Comparison of ENCODE assay signal across 8 mouse cellular contexts in genomic region chr5:38366650-38367470, GRCm38 (mm10). TPM values are rescaled to one million over a fixed set of nuclear protein-coding genes. Genes with fewer than 3 reads are reported as not detected.
DNase-seq lines count a peak whose midpoint lies in the region; ATAC-seq and TF ChIP-seq lines count a peak whose summit lies in the region.

No protein-coding gene starts in this region.

- TF ChIP-seq EP300 in lung, postnatal 0 days (IDR thresholded peaks at IDR 0.05): no peak

- WGBS in embryonic facial prominence, embryonic 14.5 days: 9% methylated on average over 17 of the region's 18 CpGs
- WGBS in heart, embryonic 14.5 days: 6% methylated on average over 18 of the region's 18 CpGs
- 12% methylated on average over 18 of the region's 18 CpGs for WGBS in kidney, embryonic 15.5 days
- WGBS in lung, postnatal 0 days: 14% methylated on average over 18 of the region's 18 CpGs

- H3K27me3 ChIP-seq in embryonic facial prominence, embryonic 14.5 days (replicated peaks; ENCODE audit: control insufficient read depth, insufficient read depth, low read length): no peaks in the 10 kb centered on the region
- H3K27me3 ChIP-seq in heart, embryonic 14.5 days (ENCODE audit: control insufficient read depth, insufficient read depth, low read length): no peaks in the 10 kb centered on the region
- no peaks in the 10 kb centered on the region for H3K27me3 ChIP-seq in kidney, embryonic 15.5 days
- H3K27me3 ChIP-seq in lung, postnatal 0 days (replicated peaks; ENCODE audit: insufficient read depth, low read length): no peaks in the 10 kb centered on the region

- H3K27ac ChIP-seq in embryonic facial prominence, embryonic 14.5 days (replicated peaks; ENCODE audit: low read depth, low read length): no peak overlapping the region; the same call in 1 of the 2 replicates
- peak overlapping the region; percentile 19 to 43; a peak in 1 of 4 replicates for H3K27ac ChIP-seq in heart, embryonic 14.5 days (replicated peaks in 1 of 2; ENCODE audit: control insufficient read depth in 1 of 2, insufficient read depth in 1 of 2, low read depth in 2 of 2, low read length in 2 of 2)
- peak overlapping the region; percentile 66 for H3K27ac ChIP-seq in kidney, embryonic 15.5 days
- no peak overlapping the region for H3K27ac ChIP-seq in lung, postnatal 0 days (ENCODE audit: low read length)

- peak overlapping the region; percentile 50 for H3K4me2 ChIP-seq in embryonic facial prominence, embryonic 14.5 days (ENCODE audit: low read depth, low read length)
- H3K4me2 ChIP-seq in heart, embryonic 14.5 days (ENCODE audit: low read length): peak overlapping the region; percentile 77
- peak overlapping the region; percentile 68 for H3K4me2 ChIP-seq in kidney, embryonic 15.5 days
- peak overlapping the region; percentile 52 for H3K4me2 ChIP-seq in lung, postnatal 0 days (replicated peaks; ENCODE audit: low read depth, low read length)

- H3K4me1 ChIP-seq in embryonic facial prominence, embryonic 14.5 days (ENCODE audit: control insufficient read depth, insufficient read depth, low read length): peaks cover 19% of the 10 kb centered on the region
- peaks cover 14 to 19% of the 10 kb centered on the region in 2 experiments for H3K4me1 ChIP-seq in heart, embryonic 14.5 days (ENCODE audit: control insufficient read depth in 2 of 2, insufficient read depth in 2 of 2, low read length in 2 of 2)
- H3K4me1 ChIP-seq in kidney, embryonic 15.5 days: peaks cover 19% of the 10 kb centered on the region
- no peaks in the 10 kb centered on the region for H3K4me1 ChIP-seq in lung, postnatal 0 days (ENCODE audit: insufficient read depth, low read depth, low read length)

- no peak for TF ChIP-seq CTCF in lung, postnatal 0 days (IDR thresholded peaks at IDR 0.05)

- 0 out of 2 replicates have a peak, but pooled peaks have one; percentile 18 for ATAC-seq in frontal cortex, adult (ENCODE audit: low TSS enrichment)
- ATAC-seq in embryonic facial prominence, embryonic 14.5 days (ENCODE audit: low read depth): peak; percentile 84
- ATAC-seq in heart, embryonic 14.5 days (ENCODE audit: insufficient number of reproducible peaks, insufficient read depth, low FRiP score, low read depth): 0 out of 2 replicates have a peak, but pooled peaks have one; percentile 47
- peak; percentile 91 for ATAC-seq in kidney, embryonic 15.5 days (replicated peaks; ENCODE audit: low FRiP score)
- ATAC-seq in lung, postnatal 0 days: peak; percentile 78

- peak overlapping the region; percentile 24 for H3K4me3 ChIP-seq in embryonic facial prominence, embryonic 14.5 days (ENCODE audit: low read depth, low read length)
- H3K4me3 ChIP-seq in heart, embryonic 14.5 days (ENCODE audit: control insufficient read depth in 1 of 2, insufficient read depth in 1 of 2, low read depth in 1 of 2, low read length in 2 of 2): peak overlapping the region; percentile 38 to 44
- H3K4me3 ChIP-seq in kidney, embryonic 15.5 days (replicated peaks): peak overlapping the region; percentile 37
- H3K4me3 ChIP-seq in lung, postnatal 0 days (ENCODE audit: low read depth, low read length): peak overlapping the region; percentile 27; the same call in 1 of the 2 replicates

- H3K9me3 ChIP-seq in embryonic facial prominence, embryonic 14.5 days (ENCODE audit: control insufficient read depth, low read length): no peaks in the 10 kb centered on the region
- H3K9me3 ChIP-seq in heart, embryonic 14.5 days (ENCODE audit: control insufficient read depth, low read length): no peaks in the 10 kb centered on the region
- no peaks in the 10 kb centered on the region for H3K9me3 ChIP-seq in kidney, embryonic 15.5 days (replicated peaks)
- H3K9me3 ChIP-seq in lung, postnatal 0 days (ENCODE audit: low read length): no peaks in the 10 kb centered on the region

- no peak for DNase-seq in frontal cortex, postnatal 14 days (ENCODE audit: low spot score in 2 of 2)
- peak; percentile 85 for DNase-seq in embryonic facial prominence, embryonic 14.5 days (ENCODE audit: low spot score)
- peak; percentile 56 for DNase-seq in lung, postnatal 0 days (ENCODE audit: low spot score)
- DNase-seq in ovary, postnatal 14 days (ENCODE audit: low spot score): peak; percentile 26
- no peak for DNase-seq in cerebellum, postnatal 36 days

- no peak overlapping the region; the same call in 1 of the 2 replicates for H3K9ac ChIP-seq in embryonic facial prominence, embryonic 14.5 days (ENCODE audit: low read depth, low read length)
- H3K9ac ChIP-seq in heart, embryonic 14.5 days (ENCODE audit: low read length): peak overlapping the region; percentile 54
- peak overlapping the region; percentile 8; the same call in 1 of the 2 replicates for H3K9ac ChIP-seq in kidney, embryonic 15.5 days
- no peak overlapping the region for H3K9ac ChIP-seq in lung, postnatal 0 days (replicated peaks; ENCODE audit: low read depth)

- H3K36me3 ChIP-seq in embryonic facial prominence, embryonic 14.5 days (ENCODE audit: control insufficient read depth, insufficient read depth, low read length): no peaks in the 10 kb centered on the region
- H3K36me3 ChIP-seq in heart, embryonic 14.5 days (ENCODE audit: control insufficient read depth, insufficient read depth, low read length): no peaks in the 10 kb centered on the region
- no peaks in the 10 kb centered on the region for H3K36me3 ChIP-seq in kidney, embryonic 15.5 days
- no peaks in the 10 kb centered on the region for H3K36me3 ChIP-seq in lung, postnatal 0 days (ENCODE audit: insufficient read depth, low read length)

RNA-seq across cellular contexts. Expression of gene Drd5, which starts 47.7 kb away (rescaled TPM):
- not detected in 2 replicates for polyA plus RNA-seq in embryonic facial prominence, embryonic 14.5 days (2014; fragmentation: Nextera tagmentation; extraction: Ambion mirVana)
- polyA plus RNA-seq in heart, embryonic 14.5 days (2014; fragmentation: Nextera tagmentation; extraction: Ambion mirVana): not detected in 2 replicates
- not detected in 2 replicates for polyA plus RNA-seq in kidney, embryonic 15.5 days (2015; fragmentation: Nextera tagmentation; extraction: Ambion mirVana)
- polyA plus RNA-seq in lung, postnatal 0 days (2015; fragmentation: Nextera tagmentation; extraction: Ambion mirVana): not detected in 2 replicates

Comparison
In these comparisons a context has a peak if more than half of its experiments do, and no peak if none do; other contexts are left out.
1. ATAC-seq: peak in every context shown above with its lines; median percentile 91 in kidney, embryonic 15.5 days; 84 in embryonic facial prominence, embryonic 14.5 days; 78 in lung, postnatal 0 days; 47 in heart, embryonic 14.5 days; 18 in frontal cortex, adult.
2. DNase-seq: peak in embryonic facial prominence, embryonic 14.5 days (single experiment), lung, postnatal 0 days (single experiment) and ovary, postnatal 14 days (single experiment); none in frontal cortex, postnatal 14 days (0 of 2) and cerebellum, postnatal 36 days (0 of 2).
3. H3K27ac ChIP-seq: peak in heart, embryonic 14.5 days (2 of 2) and kidney, embryonic 15.5 days (single experiment); none in embryonic facial prominence, embryonic 14.5 days (single experiment) and lung, postnatal 0 days (single experiment).
4. H3K9ac ChIP-seq: peak in heart, embryonic 14.5 days (single experiment) and kidney, embryonic 15.5 days (single experiment); none in embryonic facial prominence, embryonic 14.5 days (single experiment) and lung, postnatal 0 days (single experiment).
5. Peak in every context shown above with its lines, with median percentiles within 50 percentile points of each other: H3K4me2 ChIP-seq and H3K4me3 ChIP-seq.